In genomic region chr9:21847425-21847824, GRCm38 (mm10) we compare ENCODE assay signal across 11 mouse cellular contexts. TPM values are rescaled to one million over a fixed set of nuclear protein-coding genes. Genes with fewer than 3 reads are reported as not detected.
DNase-seq lines count a peak whose midpoint lies in the region; ATAC-seq and TF ChIP-seq lines count a peak whose summit lies in the region.
"Had no signal": no experiment of that assay in that cellular context is flagged by ENCODE, and none has a peak within 500 bp of the region (broad histone marks: within the 10 kb centered on the region; RNA-seq: fewer than 3 reads in every experiment).

No protein-coding gene starts in this region.

- ATAC-seq in forebrain, embryonic 12.5 days (ENCODE audit: low FRiP score), result no peak
- ATAC-seq in forebrain, postnatal 0 days, result no peak
- ATAC-seq in neural tube, embryonic 11.5 days (ENCODE audit: insufficient read depth, low FRiP score, low TSS enrichment), result no peak
- no peak for ATAC-seq in lung, embryonic 14.5 days (ENCODE audit: insufficient read depth)

- no peak for DNase-seq in forebrain, postnatal 0 days
- DNase-seq in neural tube, embryonic 11.5 days (ENCODE audit: low spot score), result no peak
- DNase-seq in neural tube, embryonic 10.5 days (ENCODE audit: extremely low spot score, low spot score), result no peak
- DNase-seq in lung, embryonic 14.5 days, result peak; percentile 51
- no peak for DNase-seq in ovary, adult 18-20 months (ENCODE audit: low spot score)
- no peak for DNase-seq in left cerebral cortex, adult 11 months (ENCODE audit: low spot score)
- no peak for DNase-seq in urinary bladder, postnatal 36 days (ENCODE audit: low spot score in 2 of 2)
- DNase-seq: layer of hippocampus, adult 9-11 months; thymus, postnatal 25 days had no signal

- H3K4me2 ChIP-seq in forebrain, embryonic 12.5 days, result no peak overlapping the region
- H3K4me2 ChIP-seq in forebrain, postnatal 0 days (ENCODE audit: low read depth), result no peak overlapping the region
- H3K4me2 ChIP-seq in neural tube, embryonic 11.5 days (ENCODE audit: low read depth), result no peak overlapping the region
- peak overlapping the region; percentile 63 for H3K4me2 ChIP-seq in lung, embryonic 14.5 days

- H3K9ac ChIP-seq in forebrain, embryonic 12.5 days, result no peak overlapping the region
- H3K9ac ChIP-seq in forebrain, postnatal 0 days, result no peak overlapping the region
- no peak overlapping the region for H3K9ac ChIP-seq in neural tube, embryonic 11.5 days (ENCODE audit: low read length)
- H3K9ac ChIP-seq in lung, embryonic 14.5 days, result peak overlapping the region; percentile 51; the same call in 1 of the 2 replicates

- H3K27me3 ChIP-seq in forebrain, embryonic 12.5 days, result peaks cover 5% of the 10 kb centered on the region; the same call in 1 of the 2 replicates
- H3K27me3 ChIP-seq in forebrain, postnatal 0 days (ENCODE audit: insufficient read depth, low read length), result no peaks in the 10 kb centered on the region
- no peaks in the 10 kb centered on the region for H3K27me3 ChIP-seq in neural tube, embryonic 11.5 days (ENCODE audit: control insufficient read depth, insufficient read depth, low read length)
- no peaks in the 10 kb centered on the region for H3K27me3 ChIP-seq in lung, embryonic 14.5 days (ENCODE audit: insufficient read depth, low read length)

- H3K27ac ChIP-seq in forebrain, embryonic 12.5 days, result 0 out of 2 replicates have a peak overlapping the region, but pooled peaks have one; percentile 19
- no peak overlapping the region for H3K27ac ChIP-seq in forebrain, postnatal 0 days (ENCODE audit: low read depth, low read length)
- peak overlapping the region; percentile 15; the same call in 1 of the 2 replicates for H3K27ac ChIP-seq in neural tube, embryonic 11.5 days (ENCODE audit: low read depth, low read length)
- H3K27ac ChIP-seq in lung, embryonic 14.5 days (ENCODE audit: low read depth), result peak overlapping the region; percentile 94

- H3K36me3 ChIP-seq in forebrain, embryonic 12.5 days (replicated peaks), result 0 out of 2 replicates have a peak, but pooled peaks cover 4% of the 10 kb centered on the region
- no peaks in the 10 kb centered on the region for H3K36me3 ChIP-seq in forebrain, postnatal 0 days (ENCODE audit: insufficient read depth)
- H3K36me3 ChIP-seq in neural tube, embryonic 11.5 days (ENCODE audit: control insufficient read depth, insufficient read depth, low read length), result no peaks in the 10 kb centered on the region; the same call in 1 of the 2 replicates
- peaks cover 33% of the 10 kb centered on the region for H3K36me3 ChIP-seq in lung, embryonic 14.5 days (ENCODE audit: insufficient read depth)

- no peak overlapping the region for H3K4me3 ChIP-seq in forebrain, embryonic 12.5 days (replicated peaks)
- H3K4me3 ChIP-seq in forebrain, postnatal 0 days (ENCODE audit: low read depth, low read length), result no peak overlapping the region
- no peak overlapping the region for H3K4me3 ChIP-seq in neural tube, embryonic 11.5 days (ENCODE audit: low read depth, low read length)
- H3K4me3 ChIP-seq in lung, embryonic 14.5 days (ENCODE audit: low read depth, low read length), result peak overlapping the region; percentile 31

- TF ChIP-seq CTCF in forebrain, postnatal 0 days (IDR thresholded peaks at IDR 0.05; ENCODE audit: low read depth), result no peak
- TF ChIP-seq CTCF in lung, embryonic 14.5 days (IDR thresholded peaks at IDR 0.05; ENCODE audit: low read depth), result 0 out of 2 replicates have a peak, but pooled peaks have one; percentile 7

- WGBS in forebrain, embryonic 12.5 days, result 27% methylated on average over 3 of the region's 3 CpGs
- WGBS in forebrain, postnatal 0 days, result 31% methylated on average over 3 of the region's 3 CpGs
- WGBS in neural tube, embryonic 11.5 days, result 10% methylated on average over 3 of the region's 3 CpGs
- 16% methylated on average over 3 of the region's 3 CpGs for WGBS in lung, embryonic 14.5 days

- H3K9me3 ChIP-seq in forebrain, embryonic 12.5 days, result no peaks in the 10 kb centered on the region
- no peaks in the 10 kb centered on the region for H3K9me3 ChIP-seq in forebrain, postnatal 0 days (ENCODE audit: low read length)
- no peaks in the 10 kb centered on the region for H3K9me3 ChIP-seq in neural tube, embryonic 11.5 days (ENCODE audit: control insufficient read depth, low read length)
- no peaks in the 10 kb centered on the region for H3K9me3 ChIP-seq in lung, embryonic 14.5 days (ENCODE audit: low read depth, low read length)

- H3K4me1 ChIP-seq in forebrain, embryonic 12.5 days, result peaks cover 27% of the 10 kb centered on the region
- no peaks in the 10 kb centered on the region for H3K4me1 ChIP-seq in forebrain, postnatal 0 days (ENCODE audit: insufficient read depth)
- H3K4me1 ChIP-seq in neural tube, embryonic 11.5 days (ENCODE audit: control insufficient read depth, insufficient read depth, low read length), result peaks cover 24% of the 10 kb centered on the region
- peaks cover 28% of the 10 kb centered on the region for H3K4me1 ChIP-seq in lung, embryonic 14.5 days (ENCODE audit: insufficient read depth)

RNA-seq across cellular contexts. Expression of gene Dock6, which starts 5.0 kb away (rescaled TPM):
- 17.5 and 18.9 TPM in 2 replicates for polyA plus RNA-seq in forebrain, embryonic 12.5 days (2016; fragmentation: Nextera tagmentation; extraction: Ambion mirVana)
- total RNA-seq in forebrain, postnatal 0 days (2014; rRNA removed), result 6.0 and 15.2 TPM in 2 replicates
- 5.7 and 8.3 TPM in 2 replicates for polyA plus RNA-seq in forebrain, postnatal 0 days (2015; fragmentation: Nextera tagmentation; extraction: Ambion mirVana)
- polyA plus RNA-seq in neural tube, embryonic 11.5 days (2014; fragmentation: Nextera tagmentation; extraction: Ambion mirVana), result 24.7 and 25.4 TPM in 2 replicates
- polyA plus RNA-seq in lung, embryonic 14.5 days (2014; fragmentation: Nextera tagmentation; extraction: Ambion mirVana), result 52.3 and 60.9 TPM in 2 replicates

RNA-seq across cellular contexts. Expression of gene Angptl8, which starts 12.1 kb away (rescaled TPM):
- polyA plus RNA-seq in forebrain, embryonic 12.5 days (2016; fragmentation: Nextera tagmentation; extraction: Ambion mirVana), result 0.45 TPM in 1 of 2 replicates, not detected in the other
- total RNA-seq in forebrain, postnatal 0 days (2014; rRNA removed), result not detected in 2 replicates
- 0.18 TPM in 1 of 2 replicates, not detected in the other for polyA plus RNA-seq in forebrain, postnatal 0 days (2015; fragmentation: Nextera tagmentation; extraction: Ambion mirVana)
- not detected in 2 replicates for polyA plus RNA-seq in neural tube, embryonic 11.5 days (2014; fragmentation: Nextera tagmentation; extraction: Ambion mirVana)
- 1.3 and 1.9 TPM in 2 replicates for polyA plus RNA-seq in lung, embryonic 14.5 days (2014; fragmentation: Nextera tagmentation; extraction: Ambion mirVana)
- total RNA-seq: neutrophil, adult 5-6 weeks had no signal

RNA-seq across cellular contexts. Expression of gene Kank2, which starts 48.9 kb away (rescaled TPM):
- 6.1 and 6.2 TPM in 2 replicates for polyA plus RNA-seq in forebrain, embryonic 12.5 days (2016; fragmentation: Nextera tagmentation; extraction: Ambion mirVana)
- 8.5 and 12.4 TPM in 2 replicates for total RNA-seq in forebrain, postnatal 0 days (2014; rRNA removed)
- 2.2 and 2.3 TPM in 2 replicates for polyA plus RNA-seq in forebrain, postnatal 0 days (2015; fragmentation: Nextera tagmentation; extraction: Ambion mirVana)
- polyA plus RNA-seq in neural tube, embryonic 11.5 days (2014; fragmentation: Nextera tagmentation; extraction: Ambion mirVana), result 3.7 and 4.5 TPM in 2 replicates
- 16.4 TPM in 2 replicates for polyA plus RNA-seq in lung, embryonic 14.5 days (2014; fragmentation: Nextera tagmentation; extraction: Ambion mirVana)
